Mouse (Mus musculus) induced T-regulatory cell, adult 2 months (primary cell): ENCODE measurements at regions not wholly inside any gene's neighbourhood (a gene's known extent, or its start where the extent isn't known, plus 50 kb on each side); places are given as distances from the start of the nearest gene placed in this dataset.

ENCODE experiments used
- DNase-seq: peaks from one replicate; pipeline ENCODE4 v3.0.0-alpha.2; 2012; ENCODE audit warnings: low read depth

DNA sequence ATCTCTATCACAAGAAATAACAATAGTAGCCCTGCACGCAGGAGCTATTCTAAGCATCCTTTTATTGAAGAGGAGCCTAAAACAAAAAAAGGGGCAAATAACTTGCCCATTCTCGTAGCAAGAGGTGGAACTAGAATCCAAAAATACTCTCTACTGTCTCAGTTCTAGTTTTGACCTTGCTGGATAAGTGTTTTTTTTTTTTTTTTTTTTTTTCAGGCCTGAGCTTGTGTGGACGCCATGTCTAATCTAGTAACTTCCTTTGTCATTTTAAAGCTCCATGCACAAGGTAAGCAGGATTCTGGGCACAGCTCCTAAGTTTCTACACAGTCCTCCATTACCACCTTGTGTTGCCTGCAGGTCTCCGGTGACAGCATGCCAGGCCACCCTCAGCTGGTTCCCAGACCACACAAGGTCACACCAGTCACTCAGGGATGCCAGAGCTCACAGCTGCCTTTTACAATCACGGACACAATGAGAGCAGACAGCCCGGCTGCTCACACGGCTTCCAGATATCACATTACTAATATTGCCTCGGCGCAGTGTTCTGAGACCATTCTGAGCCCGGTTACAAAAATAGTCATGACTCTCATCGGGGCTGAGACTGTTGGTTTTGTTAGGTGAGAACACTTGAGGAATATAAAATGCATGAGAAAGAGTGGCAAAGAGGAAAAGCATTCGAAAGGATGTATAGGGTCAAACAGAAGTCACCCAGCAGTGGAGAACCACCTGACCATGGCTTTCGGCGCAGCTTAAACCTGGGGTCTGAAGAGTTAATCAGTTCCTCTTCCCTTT is 124.7 kb upstream of the Tank start:
- no peak for DNase-seq

DNA sequence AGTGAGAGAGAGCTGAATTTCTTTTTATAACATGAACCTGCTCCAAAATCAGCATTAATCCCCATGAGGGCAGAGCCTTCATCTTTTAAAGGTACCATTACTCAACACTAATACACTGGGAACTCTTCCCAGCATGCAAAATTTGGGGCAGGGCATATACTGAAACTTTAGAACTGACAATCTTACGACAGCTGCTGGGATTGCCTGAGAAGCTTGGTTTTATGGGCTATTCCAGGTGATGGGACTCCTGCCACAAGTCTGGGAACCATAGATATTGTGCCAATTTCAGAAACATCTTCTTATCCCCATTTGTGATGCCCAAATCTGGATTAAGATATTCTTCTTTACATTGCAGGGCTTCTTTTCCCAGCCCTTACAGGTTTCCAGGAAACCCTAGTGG is 125.8 kb upstream of the Tank start:
- no peak for DNase-seq

DNA sequence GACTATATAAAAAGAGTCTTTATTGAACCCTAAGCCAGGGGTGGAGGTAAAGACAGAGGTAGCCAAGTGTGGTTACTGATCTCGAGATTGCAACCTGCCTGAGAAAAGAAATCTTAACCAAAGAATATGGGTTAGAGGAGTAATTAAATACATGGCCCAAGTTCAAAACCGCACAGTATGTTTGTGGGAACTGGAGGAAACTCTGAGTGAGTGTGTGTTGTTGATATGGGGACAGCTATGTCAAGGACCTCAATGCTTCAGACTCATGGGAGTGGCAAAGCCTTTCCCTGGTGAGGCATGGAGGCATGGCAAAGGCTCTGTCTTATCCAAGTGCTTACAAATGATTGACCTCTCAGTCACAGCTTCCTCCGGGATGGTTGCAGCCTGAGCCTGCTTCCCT is 127.7 kb upstream of the Tank start:
- no peak for DNase-seq

DNA sequence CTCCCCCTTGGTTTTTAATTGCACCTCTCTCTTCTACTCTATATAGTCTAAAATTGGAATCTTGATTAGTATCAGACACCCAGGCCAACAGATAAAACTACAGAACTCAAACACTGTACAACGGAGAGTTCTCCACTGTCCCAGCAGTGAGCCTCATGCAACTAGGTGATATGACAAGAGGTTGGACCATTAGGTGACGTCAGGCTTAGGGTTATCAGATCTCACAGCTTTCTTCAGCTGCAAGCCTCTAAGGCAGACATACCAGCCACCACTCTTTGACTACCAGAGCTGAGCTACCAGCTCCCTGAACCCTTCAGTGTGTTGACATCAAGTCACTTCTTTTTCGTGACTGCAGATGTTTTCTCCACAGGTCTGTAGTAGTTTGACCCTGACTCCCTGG is 141.8 kb upstream of the Tank start:
- DNase-seq: no peak

DNA sequence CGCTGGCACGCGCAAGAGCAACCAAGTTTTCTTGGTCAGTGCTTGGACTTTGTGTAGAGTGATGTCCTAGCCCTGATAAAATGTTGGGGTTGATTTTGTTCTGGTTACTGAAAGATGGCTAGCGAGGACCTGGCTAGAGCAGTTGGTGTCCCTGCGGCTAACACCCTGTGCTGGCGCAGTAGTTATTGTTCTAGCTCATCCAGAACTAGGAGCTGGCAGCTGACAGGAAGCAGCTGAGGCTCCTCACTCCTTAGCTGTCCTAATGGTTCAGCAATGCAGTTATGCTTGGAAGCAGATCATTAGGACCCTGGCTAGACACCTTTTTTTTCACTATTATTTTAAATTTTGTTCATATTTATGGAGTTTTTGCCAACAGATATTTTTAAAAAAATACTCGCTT is 170.5 kb upstream of the Tank start:
- DNase-seq: no peak

DNA sequence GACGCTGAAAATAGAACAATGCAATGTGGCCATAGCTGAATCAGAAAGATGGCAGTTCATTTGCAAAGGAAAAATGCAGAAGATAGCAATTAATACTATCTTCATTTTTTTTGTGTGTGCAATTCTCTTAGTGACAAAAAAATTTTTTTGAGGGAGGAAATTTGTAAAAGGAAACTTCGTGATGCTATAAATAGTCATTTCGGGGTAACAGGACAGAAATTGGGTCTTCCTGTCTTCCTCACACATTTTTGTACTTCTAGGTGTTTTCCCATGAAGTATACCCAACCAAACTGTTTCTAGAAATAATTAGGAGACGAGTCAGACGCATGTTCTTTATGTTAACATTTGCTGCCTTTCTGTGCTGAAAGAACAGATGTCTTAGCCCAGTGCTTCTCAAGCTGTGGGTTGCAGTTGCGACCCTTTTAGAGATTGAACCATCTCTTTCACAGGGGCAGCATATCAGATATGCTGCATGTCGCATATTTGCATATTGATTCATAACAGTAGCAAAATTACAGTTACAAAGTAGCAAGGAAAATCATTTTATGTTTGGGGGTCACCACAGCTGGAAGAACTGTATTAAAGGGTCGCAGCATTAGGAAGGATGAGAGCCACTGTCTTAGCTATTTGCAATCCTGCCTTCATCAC is 172.2 kb upstream of the Tank start:
- DNase-seq: peak; percentile 38

DNA sequence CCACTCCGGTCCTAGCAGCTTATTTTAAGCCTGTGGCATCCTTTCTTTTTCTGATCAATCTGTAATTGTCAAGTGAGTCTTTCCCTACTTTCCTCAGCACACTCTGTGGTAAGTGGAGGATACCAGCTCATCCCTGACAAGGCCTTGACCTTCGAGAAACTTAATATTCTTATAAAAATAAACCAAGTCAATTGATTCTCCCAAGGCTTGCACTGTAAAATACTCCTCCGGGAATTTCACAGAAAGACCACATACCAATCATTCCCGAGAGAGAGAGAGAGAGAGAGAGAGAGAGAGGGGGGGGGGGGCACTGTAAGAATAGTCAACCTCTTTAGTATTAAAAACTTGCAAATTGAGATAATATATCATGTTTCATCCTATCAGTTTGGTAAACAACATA is 173.1 kb upstream of the Tank start:
- DNase-seq: no peak

DNA sequence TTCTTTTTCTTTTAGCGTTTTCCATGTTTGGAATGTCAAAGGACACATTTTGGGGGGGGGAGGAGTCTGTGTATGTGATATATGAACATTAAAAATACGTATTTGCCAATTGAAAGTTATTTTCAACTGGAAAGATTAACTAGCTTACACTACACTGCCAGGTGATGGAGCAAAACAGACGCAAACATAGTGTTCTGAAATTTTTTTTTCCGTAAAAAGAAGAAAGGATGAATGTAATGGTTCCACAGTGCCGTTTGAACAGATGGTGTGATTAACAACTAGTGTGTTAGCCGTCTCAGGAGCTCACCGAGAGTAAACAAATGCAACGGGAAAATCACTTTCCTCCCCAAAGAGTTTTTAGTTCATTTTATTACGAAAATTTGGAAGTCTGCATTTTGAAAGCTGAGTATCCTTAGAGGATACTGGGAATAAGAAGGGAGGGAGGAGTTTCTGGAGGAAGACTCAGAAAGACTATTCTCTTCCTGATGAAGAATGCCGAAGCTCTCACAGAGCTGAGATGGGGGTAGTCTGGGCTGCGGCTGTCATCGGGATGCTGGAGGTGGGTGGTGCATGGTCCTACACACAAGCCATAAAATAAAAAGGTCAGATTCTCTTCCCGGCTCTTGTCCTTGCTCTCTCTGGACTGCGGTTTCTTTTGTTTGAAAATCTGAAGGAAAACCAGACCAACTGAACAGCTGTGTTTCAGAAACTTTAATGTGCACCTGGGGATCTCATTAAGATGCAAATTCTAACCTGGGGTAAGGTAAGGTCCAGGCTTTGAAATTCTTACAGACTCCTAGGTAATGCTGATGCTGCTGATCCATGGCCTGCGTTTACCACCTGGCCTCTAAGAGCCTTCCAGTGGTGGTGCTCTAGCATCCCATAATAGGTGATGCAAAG is 175.5 kb upstream of the Tank start:
- no peak for DNase-seq

DNA sequence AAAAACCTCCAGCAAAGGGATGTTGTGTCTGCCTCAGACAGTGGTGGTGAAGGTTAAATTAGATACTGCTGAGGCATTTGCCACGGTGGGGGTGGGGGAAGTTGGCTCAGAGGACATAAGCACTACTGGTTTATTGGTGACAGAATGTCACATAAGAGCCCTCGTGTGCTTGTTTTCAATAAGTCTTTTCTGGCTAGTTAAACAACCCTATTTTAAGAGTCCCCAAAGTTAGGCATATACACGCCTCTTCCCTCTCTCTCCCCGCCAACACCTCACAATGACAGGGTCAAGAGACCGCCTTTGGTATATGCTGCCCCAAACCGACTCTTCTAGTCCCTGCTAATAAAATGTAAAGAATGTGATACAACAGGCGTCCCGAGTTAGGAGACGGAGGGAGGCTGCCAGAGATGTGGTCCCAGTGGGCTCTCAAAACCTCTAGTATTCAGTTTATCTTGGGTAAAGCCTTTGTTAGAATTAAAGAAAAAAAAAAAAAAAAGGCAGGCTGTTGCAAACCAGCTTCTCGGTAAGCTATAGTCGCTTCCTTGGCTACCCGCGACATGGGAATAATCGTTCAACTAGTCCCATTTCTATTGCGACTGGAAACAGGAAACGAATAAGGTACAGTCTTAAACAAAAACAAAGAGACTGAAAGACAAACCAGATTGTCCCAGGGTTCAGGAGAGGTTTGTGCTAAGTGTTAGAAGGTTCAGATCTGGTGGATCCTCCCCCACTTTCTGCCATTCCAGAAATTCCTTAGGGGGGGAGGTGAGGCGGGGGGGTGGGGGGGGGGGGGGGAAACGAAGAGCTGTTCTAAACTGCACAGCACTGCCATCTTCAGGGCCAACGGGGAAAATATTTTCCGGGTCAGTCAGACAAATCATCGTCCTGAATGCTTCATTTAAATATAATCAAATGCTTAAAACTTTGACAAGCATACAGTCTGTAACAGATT is 176.5 kb upstream of the Tank start:
- DNase-seq: peak; percentile 79

DNA sequence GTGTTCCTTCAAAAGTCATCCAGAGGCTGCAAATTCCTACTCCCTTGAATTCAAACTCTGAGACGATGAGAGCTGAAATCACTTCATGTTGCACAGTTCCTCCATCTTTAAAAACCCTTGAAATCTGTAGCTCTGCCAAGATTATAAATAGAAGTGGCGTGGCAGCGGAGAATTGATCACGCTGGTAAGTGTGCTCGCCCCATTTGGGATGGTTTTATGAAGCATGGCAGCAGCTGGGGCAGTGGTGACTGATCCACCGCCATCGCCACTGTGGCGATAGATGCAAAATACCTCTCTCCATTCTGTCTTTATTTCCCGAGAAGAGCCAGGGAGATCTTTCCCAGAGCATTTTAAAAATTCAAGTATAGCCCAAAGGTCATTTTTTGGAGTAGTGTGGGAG is 179.8 kb upstream of the Tank start:
- DNase-seq: no peak

DNA sequence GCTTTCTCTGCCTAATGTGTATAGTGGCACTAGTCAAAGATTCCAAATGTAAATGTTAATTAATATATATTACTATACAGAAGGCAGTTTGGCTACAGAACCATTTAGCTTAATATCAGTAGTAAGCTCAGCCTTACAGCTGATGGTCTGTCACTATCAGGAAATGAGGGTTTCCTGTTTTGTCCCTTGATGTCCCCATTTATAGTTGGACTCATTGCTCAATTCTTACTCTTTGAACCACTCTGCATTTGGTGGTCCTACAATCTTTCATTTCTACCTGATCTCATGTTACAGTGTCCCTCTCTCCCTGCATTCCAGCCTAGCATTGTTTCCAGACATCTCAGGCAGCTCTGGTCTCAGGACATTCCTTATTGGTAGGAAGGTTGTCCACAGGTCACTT is 188.8 kb upstream of the Tank start:
- no peak for DNase-seq

DNA sequence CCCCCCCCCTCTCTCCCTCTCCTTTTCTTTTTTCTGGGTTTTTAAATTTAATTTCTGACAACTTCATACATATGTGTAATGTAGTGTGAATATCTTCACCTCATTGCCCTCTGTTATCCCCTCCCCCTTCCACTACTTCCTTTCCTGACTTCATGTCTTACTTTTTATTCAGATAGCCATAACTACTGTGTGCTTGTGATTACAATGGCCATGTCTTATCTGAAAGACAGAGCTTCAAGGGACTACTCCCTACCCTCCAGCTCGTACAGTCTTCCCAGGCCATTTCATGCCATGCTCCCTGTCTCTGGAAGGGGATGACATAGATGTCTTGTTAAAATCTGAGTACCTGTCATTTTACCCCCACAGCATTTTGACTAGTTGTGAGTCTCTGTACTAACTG is 189.2 kb upstream of the Tank start:
- DNase-seq: no peak

DNA sequence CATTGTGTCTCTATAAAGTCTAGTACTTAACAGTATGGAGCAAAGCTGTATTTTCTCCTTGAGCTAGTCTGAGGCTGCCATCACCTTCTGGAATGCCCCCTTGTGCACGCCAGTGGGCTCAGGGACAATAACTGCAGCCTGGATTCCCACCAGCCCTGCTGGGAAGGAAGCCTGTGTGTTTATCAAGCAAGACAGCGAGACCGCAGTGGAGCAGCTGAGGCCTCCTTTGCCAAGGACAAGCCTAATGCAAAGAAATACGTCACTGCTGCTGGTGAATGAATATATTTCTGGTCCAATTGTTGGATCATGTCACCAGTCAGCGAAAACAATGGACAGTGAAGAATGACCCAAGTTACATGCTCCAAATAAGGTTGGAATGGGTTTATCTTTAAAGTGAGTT is 190.8 kb upstream of the Tank start:
- DNase-seq: no peak

DNA sequence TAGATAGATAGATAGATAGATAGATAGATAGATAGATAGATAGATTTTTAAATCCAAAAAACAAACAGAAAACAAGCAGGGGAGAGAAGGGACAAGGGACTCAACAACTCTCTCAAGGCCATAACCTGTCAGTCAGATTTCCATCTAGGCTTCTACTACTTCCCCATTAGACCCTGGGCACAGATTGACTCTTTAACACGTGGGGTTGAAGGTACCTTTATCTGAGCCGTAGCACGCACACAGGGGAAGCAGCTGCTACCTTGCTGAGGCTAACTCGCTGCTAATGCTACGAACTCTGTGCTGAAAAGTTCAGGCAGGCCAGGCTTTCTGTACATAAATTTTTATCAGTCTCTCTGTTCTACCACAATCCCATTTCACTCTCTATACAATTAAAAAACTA is 191.4 kb upstream of the Tank start:
- DNase-seq: no peak

DNA sequence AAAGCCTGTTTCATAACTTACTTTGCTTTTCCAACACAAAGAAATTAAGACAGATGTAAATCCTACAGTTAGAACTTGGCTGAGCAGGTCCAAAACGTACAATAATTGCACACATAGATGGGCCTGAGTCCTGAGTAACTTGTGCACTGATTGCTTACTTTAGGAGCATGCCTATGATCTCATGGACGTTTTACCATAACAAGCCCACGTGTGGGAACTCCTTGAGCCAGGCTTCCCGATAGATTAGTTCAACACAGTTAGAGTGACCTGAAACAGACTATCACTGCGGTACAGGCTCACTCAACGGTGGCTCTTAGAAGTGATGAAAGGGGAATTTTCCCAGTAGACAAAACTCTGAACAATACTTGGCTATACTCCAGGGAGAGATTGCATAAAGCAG is 193.9 kb upstream of the Tank start:
- DNase-seq: no peak

DNA sequence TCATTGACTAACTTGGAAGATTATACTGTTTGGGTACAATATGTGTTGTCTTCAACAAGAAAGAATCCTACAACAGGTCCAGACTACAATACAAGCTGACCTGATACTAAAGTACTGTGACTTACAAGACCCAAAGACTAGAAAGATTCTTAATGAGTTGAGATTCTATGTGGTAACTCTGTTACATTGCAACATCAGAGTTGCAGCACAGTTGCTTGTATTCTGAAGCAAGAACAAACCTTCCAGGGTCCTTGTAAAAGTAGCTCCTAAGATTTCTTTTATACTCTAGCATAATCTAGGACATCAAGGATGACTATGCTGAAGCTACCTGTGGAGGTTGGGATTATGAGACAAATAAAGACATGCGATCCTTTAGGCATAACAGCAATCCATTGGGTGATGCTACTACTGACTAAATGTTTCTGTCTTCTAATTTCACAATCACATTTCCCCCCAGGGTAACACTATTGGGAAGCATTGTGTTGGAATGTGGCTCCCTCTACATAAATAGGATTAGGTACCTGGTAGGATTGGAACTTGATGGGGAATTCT is 194.6 kb upstream of the Tank start:
- DNase-seq: no peak

DNA sequence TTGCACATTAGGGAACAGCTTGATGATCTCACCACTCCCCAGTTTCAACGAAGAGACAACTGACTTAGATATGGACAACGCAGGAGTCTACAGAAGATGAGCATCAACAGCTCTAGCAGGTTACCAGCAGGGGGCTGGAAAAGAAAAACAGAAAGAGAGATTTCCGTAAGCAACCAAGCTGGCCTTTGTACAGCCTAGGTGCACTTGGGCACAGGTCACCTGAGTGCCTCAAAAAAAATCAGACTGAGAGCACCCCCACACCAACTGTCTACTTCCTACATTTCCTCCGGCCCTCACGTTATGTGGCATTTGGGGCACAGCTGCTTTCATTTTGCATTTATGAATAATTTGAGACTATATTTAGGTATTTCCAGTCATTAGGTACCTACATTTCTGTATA is 199.3 kb upstream of the Tank start:
- peak; percentile 25 for DNase-seq

DNA sequence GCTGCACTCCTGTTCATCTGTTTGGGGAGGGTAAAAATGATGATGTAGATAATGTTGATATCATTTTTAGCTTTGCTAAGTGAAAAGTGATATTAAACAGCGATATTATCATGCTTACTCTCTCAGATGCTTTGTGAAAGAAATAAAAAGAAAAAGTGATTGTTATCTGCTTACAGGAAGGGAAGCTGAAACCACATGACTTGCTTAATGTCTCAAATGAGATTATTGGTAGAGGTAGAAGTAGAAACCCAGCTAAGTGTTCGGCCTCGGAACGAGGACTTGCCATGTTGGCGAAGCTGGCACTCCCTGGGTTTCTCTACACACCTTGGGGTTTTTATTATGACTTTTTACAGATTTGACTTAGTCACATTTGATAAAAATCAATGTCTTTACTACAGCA is 200.1 kb upstream of the Tank start:
- DNase-seq: peak; percentile 4

DNA sequence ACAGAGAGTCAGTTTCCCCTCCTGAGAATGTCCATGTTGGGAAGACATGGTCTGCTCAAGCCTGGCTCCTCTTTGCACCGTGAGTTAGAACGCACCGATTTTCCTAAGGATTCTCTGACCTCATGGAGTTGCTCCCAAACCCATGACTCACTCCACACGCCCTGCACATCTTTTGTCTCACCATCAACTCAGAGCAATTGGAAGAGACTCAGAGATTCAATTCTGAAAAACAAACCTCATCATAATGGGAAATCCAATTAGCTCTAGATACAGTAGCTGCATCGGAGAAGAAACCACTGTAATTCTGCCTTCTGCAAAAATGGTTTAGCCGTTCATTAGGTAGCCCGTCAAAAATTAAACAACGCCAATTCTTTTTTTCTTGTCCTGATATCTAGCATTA is 200.6 kb upstream of the Tank start:
- no peak for DNase-seq

DNA sequence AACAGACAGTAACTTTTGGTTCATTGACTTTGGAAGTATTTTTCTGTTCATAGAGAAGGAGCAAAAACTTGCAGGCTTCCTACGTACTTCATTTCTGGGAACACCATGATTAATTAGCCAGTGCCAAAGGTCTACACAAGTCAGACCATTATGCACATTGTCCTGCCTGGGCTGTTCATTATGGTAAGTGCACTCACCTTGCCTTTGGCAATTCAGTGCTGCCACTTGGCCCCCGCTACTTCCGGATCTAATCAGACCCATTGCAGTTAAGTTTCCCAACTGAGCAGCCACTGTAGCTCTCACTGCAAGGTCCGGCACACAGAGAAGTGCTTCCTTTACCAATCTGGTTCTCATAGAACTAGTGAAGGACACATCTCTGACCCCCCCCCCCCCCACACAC is 215.8 kb upstream of the Tank start:
- DNase-seq: no peak

DNA sequence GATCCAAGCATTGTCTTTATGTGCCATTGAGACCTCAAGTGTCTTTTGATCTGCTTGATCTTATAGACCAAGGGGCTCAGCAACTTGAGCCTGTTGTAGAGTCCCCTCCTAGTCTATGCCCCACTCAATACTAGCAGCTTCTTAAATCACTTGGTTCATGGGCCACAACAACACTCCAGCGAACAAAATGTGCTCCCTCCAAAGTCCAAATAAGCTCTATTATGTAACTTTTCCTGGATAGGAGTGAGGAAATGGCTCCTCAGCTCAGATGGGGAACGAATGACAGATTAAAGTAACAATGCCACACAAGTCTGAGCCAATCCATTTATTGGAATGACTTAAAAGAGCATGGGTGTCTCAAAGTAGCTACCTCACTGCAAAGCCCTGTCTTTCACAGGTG is 217.0 kb upstream of the Tank start:
- DNase-seq: no peak

DNA sequence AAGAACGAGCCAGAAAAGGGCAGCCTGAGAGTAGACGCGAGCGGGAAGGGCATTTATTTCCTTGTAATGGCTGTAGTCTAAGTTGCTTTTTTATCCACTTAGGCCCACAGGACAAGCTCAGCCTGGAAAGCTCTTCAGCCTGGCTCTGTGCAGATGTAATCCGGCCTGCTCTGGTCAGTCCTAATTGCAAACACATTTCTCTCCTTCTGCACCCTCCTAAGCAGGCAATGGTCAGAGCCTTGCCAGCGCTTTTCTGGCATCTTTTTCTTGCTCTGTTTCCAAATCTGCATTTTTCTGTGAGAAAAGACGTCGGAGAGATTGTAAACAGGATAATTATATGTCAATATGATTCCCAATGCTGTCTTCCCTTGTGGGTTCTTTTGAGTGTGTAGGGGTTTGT is 224.3 kb upstream of the Tank start:
- DNase-seq: no peak
